Comparison of ENCODE assay signal across 8 mouse cellular contexts in the genomic region with DNA sequence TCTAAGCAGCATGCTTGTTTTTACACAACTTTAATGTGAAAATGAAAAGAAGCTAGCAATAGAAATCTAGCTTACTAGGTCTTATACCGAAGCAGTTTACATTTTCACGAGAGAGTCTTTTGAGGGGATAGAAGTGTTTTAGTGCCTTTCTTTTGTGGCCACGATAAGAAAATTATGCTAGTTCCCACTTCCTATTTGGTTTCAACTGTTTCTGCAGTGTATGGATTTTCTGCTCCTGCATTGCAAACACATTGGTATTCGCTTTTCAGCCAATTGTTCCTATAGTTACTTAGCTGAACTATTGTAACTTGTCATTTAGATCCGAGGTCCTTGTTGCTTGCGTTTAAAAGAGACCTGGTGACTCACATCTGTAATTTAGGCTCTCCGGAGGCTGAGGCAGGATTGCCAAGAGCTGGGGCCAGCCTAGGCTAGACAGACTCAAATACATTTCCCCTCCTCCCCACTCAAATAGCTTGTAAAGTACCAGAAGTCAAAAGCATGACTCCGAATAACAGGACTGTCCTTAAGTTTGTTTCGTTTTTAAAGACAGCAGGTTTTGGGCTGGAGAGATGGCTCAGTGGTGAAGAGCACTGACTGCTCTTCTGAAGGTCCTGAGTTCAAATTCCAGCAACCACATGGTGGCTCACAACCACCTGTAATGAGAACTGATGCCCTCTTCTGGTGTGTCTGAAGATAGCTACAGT. TPM values are rescaled to one million over a fixed set of nuclear protein-coding genes. Genes with fewer than 3 reads are reported as not detected.
A peak's percentile ranks its signal among the peaks of the same experiment; 100 is the strongest.
DNase-seq lines count a peak whose midpoint lies in the region; ATAC-seq and TF ChIP-seq lines count a peak whose summit lies in the region.

No protein-coding gene starts in this region.

- ATAC-seq in hindbrain, embryonic 16.5 days, result no peak
- ATAC-seq in midbrain, postnatal 0 days (ENCODE audit: low FRiP score), result no peak

- H3K4me3 ChIP-seq in left cerebral cortex, adult 2 months, result peak overlapping the region; percentile 72
- peak overlapping the region; percentile 74 for H3K4me3 ChIP-seq in hindbrain, embryonic 16.5 days (ENCODE audit: low read length)
- H3K4me3 ChIP-seq in midbrain, postnatal 0 days (ENCODE audit: low read depth, low read length), result peak overlapping the region; percentile 75

- no peaks in the 10 kb centered on the region for H3K9me3 ChIP-seq in hindbrain, embryonic 16.5 days (ENCODE audit: control insufficient read depth, low read length)
- H3K9me3 ChIP-seq in midbrain, postnatal 0 days (ENCODE audit: low read length), result no peaks in the 10 kb centered on the region

- TF ChIP-seq CTCF in left cerebral cortex, adult 2 months (IDR thresholded peaks at IDR 0.05), result no peak; the same call in 1 of the 2 replicates
- no peak; the same call in 1 of the 2 replicates for TF ChIP-seq CTCF in midbrain, postnatal 0 days (IDR thresholded peaks at IDR 0.05)

- H3K4me2 ChIP-seq in hindbrain, embryonic 16.5 days (ENCODE audit: low read length), result peak overlapping the region; percentile 91
- H3K4me2 ChIP-seq in midbrain, postnatal 0 days (ENCODE audit: low read depth, low read length, poor library complexity, severe bottlenecking), result peak overlapping the region; percentile 78

- H3K4me1 ChIP-seq in hindbrain, embryonic 16.5 days (ENCODE audit: control insufficient read depth, insufficient read depth, low read depth, low read length), result peaks cover 25% of the 10 kb centered on the region
- peaks cover 13% of the 10 kb centered on the region for H3K4me1 ChIP-seq in midbrain, postnatal 0 days (ENCODE audit: insufficient read depth, low read length)

- no peak overlapping the region for H3K9ac ChIP-seq in hindbrain, embryonic 16.5 days (ENCODE audit: low read depth, low read length)
- 0 out of 2 replicates have a peak overlapping the region, but pooled peaks have one; percentile 95 for H3K9ac ChIP-seq in midbrain, postnatal 0 days (replicated peaks; ENCODE audit: low read length, poor library complexity, severe bottlenecking)

- intact Hi-C loops in left cerebral cortex, adult 2 months (cut with DNase I), result loop anchor here (1.0 kb wide), 1 partner anchor 22 kb away; a partner anchor contains a TSS
- intact Hi-C loops in left cerebral cortex, postnatal 25 days (cut with DNase I), result loop anchor here (1.0 to 10.0 kb wide), 2 partner anchors 22 to 270 kb away; a partner anchor contains a TSS

- peak overlapping the region; percentile 100 for H3K27ac ChIP-seq in left cerebral cortex, adult 2 months
- peak overlapping the region; percentile 100 for H3K27ac ChIP-seq in hindbrain, embryonic 16.5 days (ENCODE audit: low read depth, low read length)
- peak overlapping the region; percentile 99 for H3K27ac ChIP-seq in midbrain, postnatal 0 days (ENCODE audit: low read depth, low read length)

- H3K27me3 ChIP-seq in hindbrain, embryonic 16.5 days (replicated peaks; ENCODE audit: control insufficient read depth, insufficient read depth, low read length), result no peaks in the 10 kb centered on the region
- no peaks in the 10 kb centered on the region for H3K27me3 ChIP-seq in midbrain, postnatal 0 days (ENCODE audit: insufficient read depth, low read length)

- DNase-seq in left cerebral cortex, adult 2 months (ENCODE audit: extremely low spot score in 1 of 2, low spot score in 2 of 2), result no peak
- DNase-seq in left cerebral cortex, adult 11 months (ENCODE audit: low spot score), result no peak
- DNase-seq in c-Kit-positive CD71-positive TER-119-negative erythroid progenitor cells, embryonic 14.5 days (ENCODE audit: low read depth), result peak; percentile 60
- DNase-seq in midbrain, postnatal 0 days (ENCODE audit: low spot score), result no peak
- DNase-seq in left cerebral cortex, postnatal 25 days (ENCODE audit: low spot score in 2 of 2), result no peak
- no peak for DNase-seq in left cerebral cortex, adult 18-20 months (ENCODE audit: low spot score in 2 of 2)
- no peak for DNase-seq in gastrocnemius, postnatal 25 days

- no peaks in the 10 kb centered on the region for H3K36me3 ChIP-seq in hindbrain, embryonic 16.5 days (ENCODE audit: control insufficient read depth, insufficient read depth, low read length)
- no peaks in the 10 kb centered on the region for H3K36me3 ChIP-seq in midbrain, postnatal 0 days (ENCODE audit: insufficient read depth, low read length)

- 33% methylated on average over 9 of the region's 9 CpGs for WGBS in hindbrain, embryonic 16.5 days
- 31% methylated on average over 9 of the region's 9 CpGs for WGBS in midbrain, postnatal 0 days

RNA-seq across cellular contexts. Expression of a gene that starts 0.6 kb away (rescaled TPM):
- 10 to 100 TPM in 1 of 2 experiments, 1 to 10 TPM in 1; 8.2 to 10.4 TPM for total RNA-seq in left cerebral cortex, adult 2 months (2021)
- 0.35 and 0.54 TPM in 2 replicates for polyA plus RNA-seq in hindbrain, embryonic 16.5 days (2015; fragmentation: Nextera tagmentation; extraction: Ambion mirVana)
- 38.0 and 58.4 TPM in 2 replicates for total RNA-seq in midbrain, postnatal 0 days (2014; rRNA removed)
- polyA plus RNA-seq in midbrain, postnatal 0 days (2015; fragmentation: Nextera tagmentation; extraction: Ambion mirVana), result 0.32 and 0.45 TPM in 2 replicates
- total RNA-seq in left cerebral cortex, postnatal 25 days (2021), result 10 to 100 TPM in 1 of 2 experiments, 1 to 10 TPM in 1; 7.8 to 10.6 TPM
- 10 to 100 TPM; 11.3 to 13.2 TPM for total RNA-seq in left cerebral cortex, adult 18-20 months (2021)
- 1 to 10 TPM; 4.7 TPM for total RNA-seq in gastrocnemius, postnatal 25 days (2021)

RNA-seq across cellular contexts. Expression of a gene that starts 3.2 kb away (rescaled TPM):
- total RNA-seq in left cerebral cortex, adult 2 months (2021), result 10 to 100 TPM; 54.7 to 59.1 TPM
- polyA plus RNA-seq in hindbrain, embryonic 16.5 days (2015; fragmentation: Nextera tagmentation; extraction: Ambion mirVana), result 101 and 104 TPM in 2 replicates
- 19.0 and 25.9 TPM in 2 replicates for total RNA-seq in midbrain, postnatal 0 days (2014; rRNA removed)
- 98.8 and 114 TPM in 2 replicates for polyA plus RNA-seq in midbrain, postnatal 0 days (2015; fragmentation: Nextera tagmentation; extraction: Ambion mirVana)
- 10 to 100 TPM; 56.9 to 66.7 TPM for total RNA-seq in left cerebral cortex, postnatal 25 days (2021)
- total RNA-seq in left cerebral cortex, adult 18-20 months (2021), result 10 to 100 TPM; 50.9 to 57.0 TPM
- total RNA-seq in gastrocnemius, postnatal 25 days (2021), result 10 to 100 TPM; 16.4 to 17.9 TPM

RNA-seq across cellular contexts. Expression of a gene that starts 22.6 kb away (rescaled TPM):
- total RNA-seq in left cerebral cortex, adult 2 months (2021), result 1 to 10 TPM; 2.4 to 3.9 TPM
- polyA plus RNA-seq in hindbrain, embryonic 16.5 days (2015; fragmentation: Nextera tagmentation; extraction: Ambion mirVana), result 1.0 and 1.3 TPM in 2 replicates
- 0.33 and 1.7 TPM in 2 replicates for total RNA-seq in midbrain, postnatal 0 days (2014; rRNA removed)
- 2.0 and 2.3 TPM in 2 replicates for polyA plus RNA-seq in midbrain, postnatal 0 days (2015; fragmentation: Nextera tagmentation; extraction: Ambion mirVana)
- 1 to 10 TPM; 1.9 to 2.8 TPM for total RNA-seq in left cerebral cortex, postnatal 25 days (2021)
- 1 to 10 TPM; 2.3 to 2.8 TPM for total RNA-seq in left cerebral cortex, adult 18-20 months (2021)
- not detected for total RNA-seq in gastrocnemius, postnatal 25 days (2021)

RNA-seq across cellular contexts. Expression of a gene that starts 23.2 kb away (rescaled TPM):
- 100 to 1,000 TPM; 114 to 116 TPM for total RNA-seq in left cerebral cortex, adult 2 months (2021)
- 65.6 and 78.1 TPM in 2 replicates for polyA plus RNA-seq in hindbrain, embryonic 16.5 days (2015; fragmentation: Nextera tagmentation; extraction: Ambion mirVana)
- total RNA-seq in midbrain, postnatal 0 days (2014; rRNA removed), result 43.6 and 44.8 TPM in 2 replicates
- polyA plus RNA-seq in midbrain, postnatal 0 days (2015; fragmentation: Nextera tagmentation; extraction: Ambion mirVana), result 73.6 and 86.1 TPM in 2 replicates
- total RNA-seq in left cerebral cortex, postnatal 25 days (2021), result 100 to 1,000 TPM; 124 to 125 TPM
- total RNA-seq in left cerebral cortex, adult 18-20 months (2021), result 100 to 1,000 TPM; 109 to 111 TPM
- total RNA-seq in gastrocnemius, postnatal 25 days (2021), result 10 to 100 TPM; 48.1 to 49.0 TPM

RNA-seq across cellular contexts. Expression of a gene that starts 23.3 kb away (rescaled TPM):
- total RNA-seq in left cerebral cortex, adult 2 months (2021), result under 1 TPM; 0.38 to 0.40 TPM
- 0.10 and 0.19 TPM in 2 replicates for polyA plus RNA-seq in hindbrain, embryonic 16.5 days (2015; fragmentation: Nextera tagmentation; extraction: Ambion mirVana)
- total RNA-seq in midbrain, postnatal 0 days (2014; rRNA removed), result 0.55 and 1.4 TPM in 2 replicates
- 0.87 and 1.1 TPM in 2 replicates for polyA plus RNA-seq in midbrain, postnatal 0 days (2015; fragmentation: Nextera tagmentation; extraction: Ambion mirVana)
- under 1 TPM; 0.21 to 0.41 TPM for total RNA-seq in left cerebral cortex, postnatal 25 days (2021)
- under 1 TPM; 0.26 to 0.47 TPM for total RNA-seq in left cerebral cortex, adult 18-20 months (2021)
- total RNA-seq in gastrocnemius, postnatal 25 days (2021), result not detected
